Mouse (Mus musculus): ENCODE results near the gene Cyp2d10. TPM values are rescaled to one million over a fixed set of nuclear protein-coding genes. Genes with fewer than 3 reads are reported as not detected.
A peak's percentile ranks its signal among the peaks of the same experiment; 100 is the strongest.
"Not testable (repeated sequence)": the region's sequence is repeated elsewhere in the genome, so short reads cannot be mapped to it uniquely, and the experiment has no call there.

The Cyp2d10 gene
- polyA plus RNA-seq, 1 experiment from 2014 or later: 3.4 TPM

DNA sequence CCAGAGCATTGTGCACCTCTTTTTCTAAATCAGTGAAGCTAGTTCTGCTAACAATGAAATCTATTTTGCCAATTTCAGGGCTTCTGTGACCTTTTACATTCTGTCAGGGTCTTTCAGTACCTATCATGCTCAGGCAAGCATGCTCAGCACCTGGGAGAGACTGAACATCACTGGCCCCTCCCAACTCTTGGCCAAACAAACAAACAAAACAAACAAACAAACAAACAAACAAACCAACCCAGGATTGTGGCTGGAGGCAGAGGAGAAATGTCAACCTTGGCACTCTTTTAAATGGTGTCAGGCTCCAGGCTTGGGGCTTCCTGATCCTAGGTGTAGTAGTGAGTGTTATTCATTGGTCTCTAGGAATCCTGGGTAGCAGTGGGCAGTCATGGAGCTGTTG, 26.1 kb upstream of the Cyp2d10 start, which contains the start of gene Cyp2d9:
Gene Cyp2d9 (plus strand): TSS at position 301 of the 400 bp plus-strand sequence.
- Histone ChIP-seq H3K27me3 (replicated peaks) (no peaks in the 10 kb centered on the region), H3K4me1 (peaks cover 3% of the 10 kb centered on the region; the same call in 1 of the 2 replicates), H3K27ac (no peak within 1 kb of the TSS), H3K9me3 (no peaks in the 10 kb centered on the region), H3K4me2 (no peak within 1 kb of the TSS), H3K9ac (no peak within 1 kb of the TSS), H3K4me3 (replicated peaks) (no peak within 1 kb of the TSS), H3K36me3 (no peaks in the 10 kb centered on the region)
- no peak for ATAC-seq (ENCODE audit: insufficient read depth, low FRiP score, low read depth)

DNA sequence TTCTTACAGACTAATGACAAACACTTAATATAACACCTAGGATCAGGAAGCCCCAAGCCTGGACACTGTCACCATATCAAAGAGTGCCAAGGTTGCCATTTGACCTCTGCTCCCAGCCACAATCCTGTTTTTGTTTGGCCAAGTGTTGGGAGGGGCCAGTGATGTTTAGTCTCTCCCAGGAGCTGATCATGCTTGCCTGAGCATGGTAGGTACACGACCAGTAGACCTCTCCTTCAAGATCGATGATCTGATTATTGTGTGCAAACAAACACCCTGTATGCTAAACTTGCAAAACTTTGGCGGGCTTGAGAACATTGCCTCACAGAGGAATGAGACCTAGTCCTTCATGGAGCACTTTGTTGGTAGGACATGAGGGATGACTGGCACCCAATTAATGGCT, 16.5 kb upstream of the Cyp2d10 start:
- Histone ChIP-seq H3K4me3 (replicated peaks) (no peak overlapping the region), H3K9ac (no peak overlapping the region), H3K27me3 (replicated peaks) (no peaks in the 10 kb centered on the region), H3K36me3 (no peaks in the 10 kb centered on the region), H3K4me2 (no peak overlapping the region), H3K27ac (no peak overlapping the region), H3K9me3 (no peaks in the 10 kb centered on the region), H3K4me1 (no peaks in the 10 kb centered on the region)
- no peak for ATAC-seq (ENCODE audit: insufficient read depth, low FRiP score, low read depth)
- 75% methylated on average over 3 of the region's 3 CpGs for WGBS

DNA sequence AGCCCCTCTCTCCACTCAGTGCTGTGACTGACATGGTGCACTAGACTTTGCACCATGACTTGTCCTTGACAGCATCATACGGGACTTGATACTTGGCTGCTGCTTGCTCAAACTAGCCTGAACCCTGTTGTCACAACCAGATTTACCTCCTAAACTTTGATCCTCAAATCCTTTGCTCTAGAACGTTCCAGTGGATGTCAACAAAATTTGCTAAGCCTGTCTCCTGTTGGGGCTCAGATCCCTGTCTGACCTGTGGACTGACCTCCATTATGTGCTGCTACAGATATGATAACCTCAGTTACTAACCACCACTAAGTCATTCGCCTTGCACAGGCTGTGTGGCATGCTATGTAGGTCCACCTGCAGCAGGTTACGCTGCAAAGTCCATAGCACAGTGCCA, 15.9 kb upstream of the Cyp2d10 start:
- H3K4me2 ChIP-seq: no peak overlapping the region
- no peak for ATAC-seq (ENCODE audit: insufficient read depth, low FRiP score, low read depth)

DNA sequence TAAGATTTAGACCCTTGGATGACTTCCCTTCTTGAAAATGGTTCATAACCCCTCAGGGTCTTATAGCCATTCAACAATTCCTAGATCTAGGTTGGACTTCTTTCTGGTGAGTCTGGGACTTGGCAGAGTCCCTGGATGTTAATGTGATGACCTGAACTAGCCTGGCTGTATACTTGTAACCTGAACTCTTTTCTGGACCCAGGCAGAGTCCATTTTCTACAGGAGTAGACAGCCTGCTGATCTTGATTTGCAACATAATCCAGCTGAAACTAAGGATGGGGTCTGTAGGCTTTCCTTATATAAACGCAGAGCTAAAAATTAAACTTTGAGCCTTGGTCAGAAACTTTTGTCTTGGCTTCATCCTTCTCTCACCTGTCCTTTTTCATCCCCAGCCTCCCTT, 11.6 kb upstream of the Cyp2d10 start:
- H3K4me1 ChIP-seq: peaks cover 7% of the 10 kb centered on the region
- no peaks in the 10 kb centered on the region for H3K36me3 ChIP-seq
- 64% methylated on average over 1 of the region's 1 CpGs for WGBS
- H3K9me3 ChIP-seq: no peaks in the 10 kb centered on the region
- no peak for ATAC-seq (ENCODE audit: insufficient read depth, low FRiP score, low read depth)
- H3K9ac ChIP-seq: no peak overlapping the region
- H3K4me3 ChIP-seq (replicated peaks): no peak overlapping the region
- no peaks in the 10 kb centered on the region for H3K27me3 ChIP-seq (replicated peaks)
- no peak overlapping the region for H3K27ac ChIP-seq
- H3K4me2 ChIP-seq: no peak overlapping the region

More for the DNA sequence above, 15.9 kb upstream of the Cyp2d10 start:
- no peaks in the 10 kb centered on the region for H3K27me3 ChIP-seq (replicated peaks)
- no peaks in the 10 kb centered on the region for H3K4me1 ChIP-seq
- H3K27ac ChIP-seq: no peak overlapping the region
- no peak overlapping the region for H3K4me3 ChIP-seq (replicated peaks)
- 71% methylated on average over 4 of the region's 4 CpGs for WGBS
- no peaks in the 10 kb centered on the region for H3K36me3 ChIP-seq
- no peak overlapping the region for H3K9ac ChIP-seq
- H3K9me3 ChIP-seq: no peaks in the 10 kb centered on the region

DNA sequence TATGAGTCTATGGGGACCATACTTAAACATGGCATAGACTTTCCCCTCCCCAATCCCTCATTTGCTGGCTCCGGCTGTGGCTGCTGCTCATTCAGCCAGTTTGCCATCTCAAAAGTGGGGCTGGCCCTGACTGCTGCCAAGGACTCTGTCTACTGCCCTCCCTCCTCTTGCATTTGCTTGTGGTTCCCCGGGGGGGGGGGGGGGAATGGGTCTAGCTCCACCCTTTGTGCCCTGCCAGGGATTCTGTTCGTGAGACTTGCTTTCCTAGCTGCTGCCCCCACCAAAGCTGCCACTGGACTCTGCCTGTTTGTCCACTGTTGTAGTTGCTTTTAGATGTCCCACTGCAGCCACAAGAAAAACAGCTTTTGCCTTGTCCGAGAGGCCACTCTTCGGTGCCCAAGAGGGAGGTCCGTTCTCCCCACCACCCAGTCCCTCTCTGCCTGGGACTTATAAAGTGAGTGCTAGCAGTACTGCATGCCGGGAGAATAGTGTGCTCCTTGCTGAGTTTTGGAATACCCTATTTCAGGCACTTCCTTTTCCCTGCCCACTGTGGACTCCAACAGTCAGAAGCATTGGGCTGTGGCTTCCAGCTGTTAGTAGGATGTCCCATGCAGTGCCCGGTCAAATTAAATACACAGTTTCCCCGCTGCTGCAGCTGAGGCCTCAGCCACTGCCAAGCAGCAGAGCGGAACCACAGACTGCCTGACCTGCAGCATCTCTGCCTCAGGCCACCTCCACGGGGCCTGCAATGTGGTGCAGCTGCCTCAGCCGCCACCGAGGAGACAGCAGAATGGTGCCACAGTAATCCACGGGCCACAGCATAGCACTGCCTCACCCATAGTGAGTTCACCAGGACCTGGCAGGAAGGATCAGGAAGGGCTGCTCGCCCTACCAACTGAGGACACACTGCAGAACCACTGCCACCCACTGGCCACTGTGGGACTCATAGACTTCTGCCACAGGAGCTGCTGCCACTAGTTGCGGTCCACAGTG, 10.1 kb upstream of the Cyp2d10 start:
- H3K27ac ChIP-seq: no peak overlapping the region

DNA sequence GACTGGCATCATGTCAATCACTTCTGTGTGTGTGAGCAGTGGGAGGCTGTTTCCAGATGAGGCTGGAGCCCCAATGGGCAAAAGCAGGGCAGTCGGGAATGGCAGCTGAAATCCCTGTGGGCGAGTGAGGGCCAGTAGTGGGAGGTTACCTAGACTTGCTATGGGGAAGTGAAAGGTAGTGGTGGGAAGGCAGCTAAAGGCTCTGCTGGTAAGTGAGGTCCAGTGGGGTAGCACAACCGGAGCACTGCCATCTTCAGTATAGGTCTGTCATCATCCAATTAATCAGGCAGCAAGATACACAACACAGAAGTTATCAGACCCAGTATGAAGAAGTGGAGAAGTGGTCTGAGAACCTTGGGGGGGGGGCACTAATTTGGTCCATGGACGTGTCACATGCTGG, 541 bp upstream of the Cyp2d10 start:
- Histone ChIP-seq H3K4me3 (replicated peaks) (no peak overlapping the region), H3K4me1 (no peaks in the 10 kb centered on the region), H3K27ac (no peak overlapping the region), H3K27me3 (replicated peaks) (no peaks in the 10 kb centered on the region), H3K9me3 (no peaks in the 10 kb centered on the region), H3K36me3 (no peaks in the 10 kb centered on the region), H3K4me2 (no peak overlapping the region), H3K9ac (no peak overlapping the region)
- WGBS: 77% methylated on average over 4 of the region's 4 CpGs
- no peak for ATAC-seq (ENCODE audit: insufficient read depth, low FRiP score, low read depth)

More for the DNA sequence above, 10.1 kb upstream of the Cyp2d10 start:
- H3K4me2 ChIP-seq: no peak overlapping the region
- H3K4me1 ChIP-seq: peaks cover 7% of the 10 kb centered on the region
- H3K9me3 ChIP-seq: no peaks in the 10 kb centered on the region
- H3K36me3 ChIP-seq: no peaks in the 10 kb centered on the region
- H3K4me3 ChIP-seq (replicated peaks): no peak overlapping the region; the same call in 1 of the 2 replicates
- peak; percentile 79 for ATAC-seq (ENCODE audit: insufficient read depth, low FRiP score, low read depth)
- 34% methylated on average over 16 of the region's 16 CpGs for WGBS
- H3K9ac ChIP-seq: no peak overlapping the region
- H3K27me3 ChIP-seq (replicated peaks): no peaks in the 10 kb centered on the region

DNA sequence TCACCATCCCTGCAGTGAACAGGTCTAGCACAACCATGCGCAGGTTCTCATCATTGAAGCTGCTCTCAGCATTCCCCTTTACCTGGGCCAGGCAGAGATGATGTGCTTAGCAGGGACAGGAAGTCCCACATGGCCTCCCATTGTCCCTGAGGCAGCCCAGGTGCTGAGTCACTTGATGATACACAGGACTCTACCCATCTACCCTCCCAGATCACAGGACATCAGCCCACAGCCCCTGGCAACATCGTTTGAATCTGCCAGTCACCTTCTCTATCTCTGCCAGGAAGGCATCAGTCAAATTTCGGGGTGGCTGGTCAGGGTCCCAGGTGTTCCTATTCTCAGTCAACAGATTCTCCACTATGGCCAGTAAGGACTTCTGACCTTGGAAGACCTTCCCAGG, 2.8 kb downstream of the Cyp2d10 start:
- Histone ChIP-seq H3K4me3 (replicated peaks) (no peak overlapping the region), H3K27me3 (replicated peaks) (no peaks in the 10 kb centered on the region), H3K4me1 (no peaks in the 10 kb centered on the region), H3K36me3 (no peaks in the 10 kb centered on the region), H3K27ac (no peak overlapping the region), H3K9ac (no peak overlapping the region), H3K9me3 (no peaks in the 10 kb centered on the region), H3K4me2 (no peak overlapping the region)
- WGBS: 85% methylated on average over 3 of the region's 3 CpGs
- no peak for ATAC-seq (ENCODE audit: insufficient read depth, low FRiP score, low read depth)

DNA sequence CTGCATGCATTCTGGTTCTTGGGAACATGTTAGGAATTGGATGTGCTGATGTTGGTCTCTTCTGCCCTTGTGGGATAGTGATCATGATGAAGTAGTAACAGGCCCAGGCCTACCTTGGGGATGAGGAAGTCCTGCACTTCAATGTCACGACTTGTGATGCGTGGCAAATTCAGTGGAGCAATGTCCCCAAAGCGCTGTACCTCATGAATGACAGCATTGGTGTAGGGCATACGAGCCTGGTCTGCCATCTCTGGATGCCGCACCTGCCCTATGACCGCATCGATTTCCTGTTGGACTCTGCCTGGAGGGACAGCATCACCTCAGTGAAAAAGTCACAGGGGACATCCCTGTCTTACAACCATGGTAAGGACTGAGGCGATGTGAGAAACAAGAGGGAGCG, 3.4 kb downstream of the Cyp2d10 start:
- Histone ChIP-seq H3K27ac (no peak overlapping the region), H3K4me1 (no peaks in the 10 kb centered on the region), H3K9ac (no peak overlapping the region), H3K27me3 (replicated peaks) (no peaks in the 10 kb centered on the region), H3K9me3 (no peaks in the 10 kb centered on the region), H3K4me2 (no peak overlapping the region), H3K4me3 (replicated peaks) (no peak overlapping the region), H3K36me3 (no peaks in the 10 kb centered on the region)
- no peak for ATAC-seq (ENCODE audit: insufficient read depth, low FRiP score, low read depth)
- WGBS: 95% methylated on average over 9 of the region's 9 CpGs

DNA sequence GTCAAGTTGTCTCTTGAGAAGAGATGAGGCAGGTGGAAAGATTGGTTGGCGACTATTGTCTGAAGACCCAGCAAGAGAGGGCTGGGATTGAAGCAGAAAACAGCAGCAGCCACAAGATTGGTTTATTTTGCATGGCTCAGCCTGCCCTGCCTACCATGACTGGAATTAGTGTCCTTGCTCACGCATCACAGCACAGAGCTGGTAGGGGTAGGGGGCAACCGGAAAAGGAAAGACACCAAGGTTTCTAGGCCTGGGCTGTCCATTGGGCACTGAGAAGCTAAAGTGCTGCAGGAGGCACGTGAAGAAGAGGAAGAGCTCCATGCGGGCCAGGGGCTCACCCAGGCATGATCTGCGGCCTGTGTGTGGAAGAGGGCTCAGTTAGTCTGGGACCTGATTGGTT, 4.3 kb downstream of the Cyp2d10 start:
- no peaks in the 10 kb centered on the region for H3K4me1 ChIP-seq
- H3K4me2 ChIP-seq: no peak overlapping the region
- ATAC-seq (ENCODE audit: insufficient read depth, low FRiP score, low read depth): no peak
- H3K27me3 ChIP-seq (replicated peaks): no peaks in the 10 kb centered on the region
- H3K9me3 ChIP-seq: no peaks in the 10 kb centered on the region
- no peak overlapping the region for H3K9ac ChIP-seq
- WGBS: 84% methylated on average over 6 of the region's 6 CpGs
- no peak overlapping the region for H3K4me3 ChIP-seq (replicated peaks)
- no peak overlapping the region for H3K27ac ChIP-seq
- H3K36me3 ChIP-seq: no peaks in the 10 kb centered on the region

DNA sequence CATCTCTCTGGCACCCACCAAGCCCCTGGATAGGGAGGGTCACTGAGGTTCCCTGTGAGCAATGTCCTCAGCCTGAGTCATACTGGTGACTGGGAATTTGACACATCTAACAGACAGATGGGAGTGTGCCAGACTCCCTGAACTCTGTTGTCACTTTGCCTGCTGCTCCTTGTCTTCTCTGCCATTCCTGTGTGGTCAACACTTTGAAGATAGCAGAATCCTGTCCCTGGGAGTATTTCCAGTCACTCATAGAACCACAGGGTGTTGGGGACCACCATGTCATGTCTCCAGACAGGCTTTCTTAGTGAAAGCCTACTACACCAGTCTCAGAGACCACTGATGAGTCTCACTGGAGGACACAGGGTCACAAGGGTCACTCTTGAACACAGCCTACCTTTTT, 4.9 kb downstream of the Cyp2d10 start:
- Histone ChIP-seq H3K4me2 (no peak overlapping the region), H3K27me3 (replicated peaks) (no peaks in the 10 kb centered on the region), H3K27ac (no peak overlapping the region), H3K4me1 (no peaks in the 10 kb centered on the region), H3K4me3 (replicated peaks) (no peak overlapping the region), H3K9me3 (no peaks in the 10 kb centered on the region), H3K9ac (no peak overlapping the region), H3K36me3 (no peaks in the 10 kb centered on the region)
- ATAC-seq (ENCODE audit: insufficient read depth, low FRiP score, low read depth): no peak

DNA sequence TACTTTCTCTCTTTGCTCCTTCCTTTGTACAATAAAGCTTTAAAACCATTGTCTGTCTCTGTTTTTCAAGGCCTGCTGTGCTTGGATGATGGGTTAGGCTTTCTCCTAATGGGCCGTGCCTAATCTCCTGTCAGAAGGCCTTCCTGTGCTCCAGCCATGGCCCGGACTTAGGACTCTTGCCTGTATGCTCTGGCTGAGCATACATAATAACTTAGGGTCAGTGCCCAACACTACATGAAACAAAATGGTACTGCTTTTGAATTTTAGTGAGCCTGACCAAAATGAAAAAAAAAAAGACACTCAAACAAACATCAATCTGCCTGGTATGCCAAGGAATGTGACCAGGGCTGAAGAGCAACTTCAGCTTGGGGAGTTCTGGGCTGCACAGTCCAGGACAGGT, 5.5 kb downstream of the Cyp2d10 start:
- no peak for ATAC-seq (ENCODE audit: insufficient read depth, low FRiP score, low read depth)
- H3K4me3 ChIP-seq (replicated peaks): no peak overlapping the region
- H3K27ac ChIP-seq: no peak overlapping the region
- H3K4me2 ChIP-seq: no peak overlapping the region
- no peaks in the 10 kb centered on the region for H3K9me3 ChIP-seq
- no peak overlapping the region for H3K9ac ChIP-seq
- H3K27me3 ChIP-seq (replicated peaks): no peaks in the 10 kb centered on the region
- no peaks in the 10 kb centered on the region for H3K4me1 ChIP-seq
- WGBS: 73% methylated on average over 2 of the region's 2 CpGs
- H3K36me3 ChIP-seq: no peaks in the 10 kb centered on the region

DNA sequence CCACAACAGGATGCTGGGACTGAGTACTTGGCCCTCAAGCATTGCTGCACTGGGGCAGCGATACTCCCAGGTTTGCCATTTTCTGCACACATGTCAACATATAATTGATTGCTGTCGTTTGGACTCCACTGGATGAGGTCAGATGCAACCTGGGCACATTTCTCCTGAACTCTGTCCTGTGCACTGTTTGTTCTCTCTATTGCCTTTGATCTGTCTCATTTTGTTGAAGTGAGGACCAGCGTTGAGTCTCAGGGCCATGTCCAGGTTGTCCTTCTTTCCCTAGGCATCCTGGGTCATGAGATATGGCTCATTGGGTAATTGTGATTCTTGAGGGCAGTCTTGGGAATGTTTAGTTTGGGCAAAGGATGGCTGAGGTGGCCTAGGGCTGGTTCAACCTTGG, 11.0 kb downstream of the Cyp2d10 start:
- WGBS: 61% methylated on average over 3 of the region's 3 CpGs
- H3K36me3 ChIP-seq; H3K9me3 ChIP-seq; H3K27ac ChIP-seq; H3K9ac ChIP-seq; ATAC-seq (ENCODE audit: insufficient read depth, low FRiP score, low read depth); H3K4me1 ChIP-seq; H3K4me2 ChIP-seq; H3K4me3 ChIP-seq (replicated peaks); H3K27me3 ChIP-seq (replicated peaks): not testable (repeated sequence)

Data from stomach, embryonic 15.5 days (tissue).